Mouse (Mus musculus) neutrophil, adult 65 days (primary cell): ENCODE results near the gene Vwa5b2. TPM values are rescaled to one million over a fixed set of nuclear protein-coding genes. Genes with fewer than 3 reads are reported as not detected.

Experiments used
- total RNA-seq: library from RNA; stranded (reverse); gene quantifications from 2 replicates; pipeline ENCODE4 v1.2.4, GENCODE M21; 2023

Gene Vwa5b2
- 0.25 TPM in 1 of 2 replicates, not detected in the other for total RNA-seq

GRCm38 (mm10) chr16:20589366-20589938 lies at the start of gene Vwa5b2:
Gene Vwa5b2, plus strand, starts transcription at chr16:20589471.

GRCm38 (mm10) chr16:20548096-20548948 lies 40.9 kb upstream of the Vwa5b2 start, which contains the start of gene Abcf3:
Gene Abcf3, plus strand, starts transcription at chr16:20548577.

GRCm38 (mm10) chr16:20611357-20612227 lies 22.3 kb downstream of the Vwa5b2 start, which contains the start of the genes Eef1akmt4, Gm49333 and Alg3:
Gene Eef1akmt4, plus strand, starts transcription at chr16:20611593.
Gene Gm49333, plus strand, starts transcription at chr16:20611610.
Gene Alg3, minus strand, starts transcription at chr16:20611735.

GRCm38 (mm10) chr16:20621191-20621990 lies 32.1 kb downstream of the Vwa5b2 start, which contains the start of gene Camk2n2:
Gene Camk2n2, minus strand, starts transcription at chr16:20621287.

GRCm38 (mm10) chr16:20629731-20630634 lies 40.7 kb downstream of the Vwa5b2 start, which contains the start of gene Ece2:
Gene Ece2, plus strand, starts transcription at chr16:20629828.

GRCm38 (mm10) chr16:20651076-20651946 lies 62.0 kb downstream of the Vwa5b2 start, which contains the start of gene Psmd2:
Gene Psmd2, plus strand, starts transcription at chr16:20651652.

Other genes starting within 250 kb of the Vwa5b2 start
- 74.2 and 90.9 TPM in 2 replicates for gene Abcc5, start 163.1 kb upstream of the Vwa5b2 start, total RNA-seq
- 19.8 and 24.7 TPM in 2 replicates for gene Eif2b5, start 90.7 kb upstream of the Vwa5b2 start, total RNA-seq
- gene Dvl3, start 72.5 kb upstream of the Vwa5b2 start, total RNA-seq = 22.9 and 26.7 TPM in 2 replicates
- 174 and 177 TPM in 2 replicates for gene Ap2m1, start 54.0 kb upstream of the Vwa5b2 start, total RNA-seq
- 32.5 and 45.3 TPM in 2 replicates for gene Abcf3, start 40.9 kb upstream of the Vwa5b2 start, total RNA-seq
- 2.4 and 3.8 TPM in 2 replicates for gene Eef1akmt4, start 22.1 kb downstream of the Vwa5b2 start, total RNA-seq
- not detected in 2 replicates for gene Gm49333, start 22.1 kb downstream of the Vwa5b2 start, total RNA-seq
- 4.6 and 5.3 TPM in 2 replicates for gene Alg3, start 22.3 kb downstream of the Vwa5b2 start, total RNA-seq
- 0.47 and 1.2 TPM in 2 replicates for gene Camk2n2, start 31.8 kb downstream of the Vwa5b2 start, total RNA-seq
- not detected in 2 replicates for gene Ece2, start 40.4 kb downstream of the Vwa5b2 start, total RNA-seq
- gene Psmd2, start 62.2 kb downstream of the Vwa5b2 start, total RNA-seq = 77.7 and 85.6 TPM in 2 replicates
- 151 and 174 TPM in 2 replicates for gene Eif4g1, start 78.8 kb downstream of the Vwa5b2 start, total RNA-seq
- gene Fam131a, start 103.8 kb downstream of the Vwa5b2 start, total RNA-seq = 0.43 TPM in 1 of 2 replicates, not detected in the other
- 5.2 and 7.9 TPM in 2 replicates for gene Polr2h, start 128.2 kb downstream of the Vwa5b2 start, total RNA-seq
- 1.3 and 1.4 TPM in 2 replicates for gene Clcn2, start 128.3 kb downstream of the Vwa5b2 start, total RNA-seq
- not detected in 2 replicates for gene Chrd, start 143.7 kb downstream of the Vwa5b2 start, total RNA-seq
- not detected in 2 replicates for gene Thpo, start 145.0 kb downstream of the Vwa5b2 start, total RNA-seq